Mouse (Mus musculus): ENCODE data around the gene Naip6.
"Not testable (repeated sequence)": the region's sequence is repeated elsewhere in the genome, so short reads cannot be mapped to it uniquely, and the experiment has no call there.

Gene Naip6

DNA sequence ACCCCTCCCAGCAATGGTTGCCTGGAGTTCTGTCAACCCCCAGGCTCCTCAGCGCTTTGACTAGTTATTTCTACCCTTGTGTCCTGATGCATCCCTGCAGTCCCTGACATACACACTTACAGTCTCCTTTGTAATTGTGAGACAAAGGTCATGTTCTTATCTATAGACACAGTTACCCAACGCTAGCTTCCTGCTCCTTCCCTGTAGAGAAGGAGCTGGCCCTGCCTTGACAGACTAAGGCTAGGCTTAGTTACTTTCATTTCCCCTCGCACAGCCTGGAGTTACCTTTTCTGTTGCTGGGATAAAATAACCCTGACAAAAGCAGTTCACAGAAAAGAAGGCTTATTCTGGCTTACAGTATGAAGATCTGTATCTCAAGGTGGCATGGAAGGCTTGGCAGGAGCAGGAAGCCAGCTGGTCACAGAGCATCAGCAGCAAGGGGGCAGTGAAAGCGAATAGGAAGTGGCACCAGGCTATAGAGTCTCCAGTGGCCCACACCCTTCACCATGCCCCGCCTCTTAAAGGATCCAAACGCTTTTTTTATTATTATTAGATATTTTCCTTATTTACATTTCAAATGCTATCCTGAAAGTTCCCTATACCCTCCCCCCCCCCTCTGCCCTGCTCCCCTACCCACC is at the start of gene Naip6:
TSS of gene Naip6 (minus strand) at position 419 of the 638 bp plus-strand sequence.
- DNase-seq: not testable (repeated sequence)

- DNase-seq: not testable (repeated sequence)
These were observed 34.8 kb upstream of the Naip6 start for GRCm38 (mm10) chr13:100352315-100352714.

- DNase-seq: not testable (repeated sequence)
These were observed 32.2 kb upstream of the Naip6 start for GRCm38 (mm10) chr13:100349510-100350173.

DNA sequence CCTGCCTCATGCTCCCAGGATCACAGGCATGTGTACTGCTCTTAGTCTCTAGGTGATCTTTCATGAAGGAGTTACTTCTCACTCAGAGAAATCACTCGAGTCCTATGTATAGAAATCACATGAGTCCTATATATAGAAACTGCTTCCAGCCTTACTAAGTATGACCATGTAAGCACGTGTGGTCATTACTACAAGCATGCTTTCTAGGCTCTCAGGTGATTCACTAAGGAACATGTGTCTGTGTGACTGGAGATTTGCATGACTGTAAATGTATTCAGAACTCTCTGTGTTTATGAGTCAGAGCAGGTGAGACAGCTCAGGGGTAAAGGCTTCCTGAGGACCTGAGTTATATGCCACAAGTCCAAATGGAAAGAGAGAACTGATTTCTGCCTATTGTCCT is 24.3 kb upstream of the Naip6 start:
- no peak for DNase-seq

GRCm38 (mm10) chr13:100331728-100332127 is 14.3 kb upstream of the Naip6 start:
- DNase-seq: not testable (repeated sequence)

DNA sequence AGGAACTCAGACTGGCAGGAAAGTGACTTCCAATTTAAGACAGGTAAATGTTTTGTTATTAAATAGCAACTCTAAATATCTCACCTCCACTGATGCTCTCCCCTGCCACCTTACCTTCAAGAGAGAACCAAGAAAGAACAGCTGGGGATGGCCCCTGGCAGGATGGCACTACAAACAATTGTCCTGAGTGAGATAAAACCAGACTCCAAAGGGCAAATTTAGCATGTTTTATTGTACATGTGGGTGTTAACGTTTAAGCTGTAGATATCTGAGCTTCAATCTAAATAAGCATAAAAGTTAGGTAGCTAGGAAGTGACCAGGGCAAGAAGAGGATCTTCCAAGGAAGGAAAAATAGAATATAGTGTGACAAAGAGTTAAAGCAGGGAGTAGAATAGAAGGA is 11.4 kb upstream of the Naip6 start:
- DNase-seq: not testable (repeated sequence)

- DNase-seq: not testable (repeated sequence)
These were observed 10.6 kb upstream of the Naip6 start for GRCm38 (mm10) chr13:100328029-100328428.

GRCm38 (mm10) chr13:100322266-100322837 is 4.9 kb upstream of the Naip6 start:
- not testable (repeated sequence) for DNase-seq

GRCm38 (mm10) chr13:100284611-100285010 is 32.9 kb downstream of the Naip6 start:
- DNase-seq: no peak

GRCm38 (mm10) chr13:100271474-100272132 is 45.9 kb downstream of the Naip6 start:
- not testable (repeated sequence) for DNase-seq

DNA sequence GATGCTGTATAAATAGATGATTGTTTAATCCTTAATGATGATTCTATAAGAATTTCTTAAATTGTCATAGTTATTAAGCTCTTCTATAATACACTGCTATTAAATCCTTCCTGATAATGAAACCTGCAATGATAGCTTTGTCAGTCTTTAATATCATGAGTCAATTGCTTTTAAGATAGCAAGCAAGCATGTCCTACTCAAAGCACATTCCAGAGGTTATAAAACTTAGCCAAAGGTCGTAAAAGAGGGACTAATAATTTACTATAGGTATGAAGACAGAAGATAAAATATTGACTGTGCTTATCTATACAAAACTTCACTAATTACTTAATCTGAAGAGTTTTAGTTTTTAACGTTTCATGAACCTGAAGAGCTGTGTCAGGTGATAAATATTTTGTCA is 60.5 kb downstream of the Naip6 start:
- not testable (repeated sequence) for DNase-seq

DNA sequence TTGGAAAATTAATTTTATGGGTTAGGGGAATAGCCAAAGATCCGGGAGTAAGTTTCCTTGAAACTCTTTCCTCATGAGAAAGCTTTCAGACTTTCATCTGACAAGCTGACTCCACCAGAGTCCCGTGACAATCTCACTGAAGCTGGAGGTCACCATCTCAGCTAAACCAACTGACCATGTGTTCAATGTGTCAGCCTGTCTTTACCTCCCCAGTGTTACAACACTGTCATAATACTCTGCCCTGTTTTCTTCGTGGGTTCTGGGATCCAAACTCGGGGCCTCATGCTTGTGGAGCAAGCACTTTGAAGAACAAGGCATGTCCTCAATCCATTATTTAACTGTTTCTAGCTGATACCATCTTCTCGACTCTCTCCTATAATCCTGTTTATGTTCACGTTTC is 61.5 kb downstream of the Naip6 start:
- not testable (repeated sequence) for DNase-seq

DNA sequence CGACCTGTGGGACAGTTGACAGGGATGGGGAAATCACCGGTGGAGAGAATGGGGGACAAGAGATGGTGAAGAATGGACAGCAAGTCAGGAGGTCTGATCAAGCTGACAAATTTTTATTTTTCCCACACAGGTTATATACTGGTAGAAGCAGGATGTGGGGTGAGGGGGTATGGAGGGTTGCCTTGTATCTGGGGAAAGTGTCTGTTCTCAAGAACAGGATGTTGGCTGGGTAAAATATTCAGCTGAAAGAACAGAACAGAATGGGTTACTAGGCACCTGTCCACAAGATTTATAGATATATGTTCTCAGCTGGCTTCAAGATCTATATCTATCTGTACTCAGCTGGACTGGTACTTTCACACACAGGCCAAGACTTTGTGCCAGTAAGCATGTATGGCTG is 65.6 kb downstream of the Naip6 start:
- not testable (repeated sequence) for DNase-seq

DNA sequence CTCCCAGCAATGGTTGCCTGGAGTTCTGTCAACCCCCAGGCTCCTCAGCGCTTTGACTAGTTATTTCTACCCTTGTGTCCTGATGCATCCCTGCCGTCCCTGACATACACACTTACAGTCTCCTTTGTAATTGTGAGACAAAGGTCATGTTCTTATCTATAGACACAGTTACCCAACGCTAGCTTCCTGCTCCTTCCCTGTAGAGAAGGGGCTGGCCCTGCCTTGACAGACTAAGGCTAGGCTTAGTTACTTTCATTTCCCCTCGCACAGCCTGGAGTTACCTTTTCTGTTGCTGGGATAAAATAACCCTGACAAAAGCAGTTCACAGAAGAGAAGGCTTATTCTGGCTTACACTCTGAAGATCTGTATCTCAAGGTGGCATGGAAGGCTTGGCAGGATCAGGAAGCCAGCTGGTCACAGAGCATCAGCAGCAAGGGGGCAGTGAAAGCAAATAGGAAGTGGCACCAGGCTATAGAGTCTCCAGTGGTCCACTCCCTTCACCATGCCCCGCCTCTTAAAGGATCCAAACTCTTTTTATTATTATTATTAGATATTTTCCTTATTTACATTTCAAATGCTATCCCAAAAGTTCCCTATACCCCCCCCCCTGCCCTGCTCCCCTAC is 70.5 kb downstream of the Naip6 start:
- not testable (repeated sequence) for DNase-seq

DNA sequence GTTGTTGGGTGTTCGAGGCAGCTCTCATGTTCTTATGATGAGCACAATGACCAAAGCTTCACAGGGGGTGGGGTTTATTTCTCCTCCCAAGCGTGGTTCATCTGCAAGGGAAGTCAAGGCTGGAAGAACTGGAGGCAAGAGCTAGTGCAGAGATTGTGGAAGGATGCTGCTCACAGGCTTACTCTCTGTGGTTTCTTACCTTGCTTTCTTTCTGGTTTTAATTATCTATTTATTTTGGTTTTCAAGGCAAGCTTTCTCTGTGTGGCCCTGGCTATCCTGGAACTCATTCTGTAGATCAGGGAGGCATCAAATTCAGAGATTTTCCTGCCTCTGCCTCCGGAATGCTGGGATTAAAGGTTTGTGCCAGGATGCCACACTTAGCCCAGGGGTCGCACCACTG is 71.3 kb downstream of the Naip6 start, which contains the start of gene Naip5:
TSS of gene Naip5 (minus strand) at position 101 of the 400 bp plus-strand sequence.
- DNase-seq: not testable (repeated sequence)

DNA sequence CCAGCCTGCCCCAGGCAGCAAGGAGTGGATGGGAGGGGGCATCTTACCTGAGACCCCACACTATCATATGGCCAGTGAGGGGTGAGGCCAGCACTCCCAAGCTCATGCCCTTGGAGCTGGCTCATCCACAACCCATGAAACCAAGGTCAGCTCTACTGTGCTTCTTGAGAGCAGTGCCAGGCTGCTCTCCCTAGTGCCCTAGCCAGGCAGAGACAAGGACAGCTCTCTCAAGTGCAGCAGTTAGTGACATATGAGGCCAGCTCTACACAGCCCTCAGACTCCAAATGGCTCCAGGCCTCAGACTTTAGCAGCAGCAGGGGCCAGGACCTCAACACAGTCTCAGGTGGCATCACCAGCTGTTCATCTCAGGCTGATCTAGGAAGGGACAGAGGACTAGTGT is 73.8 kb downstream of the Naip6 start:
- DNase-seq: no peak

Data from right cerebral cortex, postnatal 25 days (tissue).